Mouse (Mus musculus) lung, adult 2 months (tissue): ENCODE results near the gene Shc1.

Experiments
- CTCF ChIP-seq: fragments of 200-500 bp; IDR thresholded peaks from 2 replicates; pipeline ENCODE4 v1.5.1; 2011; ENCODE audit warnings: mild to moderate bottlenecking, low read length, control low read depth; ENCODE audit not compliant: insufficient read depth
- POLR2A ChIP-seq: fragments of 200-500 bp; IDR thresholded peaks from 2 replicates; pipeline ENCODE4 v1.6.1; 2011; ENCODE audit warnings: low read depth, mild to moderate bottlenecking, control low read depth, low read length, borderline replicate concordance; ENCODE audit errors: extremely low read depth

GRCm38 (mm10) chr3:89468268-89468667, 50.0 kb downstream of the Shc1 start:
- TF ChIP-seq CTCF (no peak), POLR2A (no peak)
